Mouse (Mus musculus) left cerebral cortex, adult 9 months (tissue): Measurements from ENCODE around the gene Enpp4.

Source experiments
- DNase-seq, 2 experiments: peaks; one replicate each; pipeline ENCODE4 v3.0.0; 2022; ENCODE audit warnings: low spot score in 2 of 2

Enpp4 gene

GRCm38 (mm10) chr17:44105287-44106138 lies at the start of gene Enpp4:
Gene Enpp4 (minus strand): TSS chr17:44105809.
- peak; percentile 86 to 93 for DNase-seq

DNA sequence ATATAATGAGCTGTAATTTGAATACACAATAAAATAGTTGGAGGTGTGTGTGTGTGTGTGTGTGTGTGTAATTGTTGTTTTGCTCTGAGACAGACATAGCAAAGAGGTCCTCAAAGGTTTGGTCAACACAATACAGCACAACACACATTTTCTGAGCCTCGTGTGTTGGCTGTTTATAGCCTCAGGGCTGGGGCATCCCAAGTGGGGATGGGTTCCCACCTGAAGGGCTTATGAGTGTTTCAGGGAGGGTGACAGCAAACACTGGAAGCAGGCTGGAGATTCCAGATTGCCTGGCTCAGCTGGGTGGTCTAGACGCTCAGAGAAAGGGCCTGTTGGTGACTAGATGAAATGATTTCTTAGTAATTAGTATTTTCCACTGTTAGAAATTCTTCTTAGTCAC lies 49.6 kb upstream of the Enpp4 start:
- no peak for DNase-seq

DNA sequence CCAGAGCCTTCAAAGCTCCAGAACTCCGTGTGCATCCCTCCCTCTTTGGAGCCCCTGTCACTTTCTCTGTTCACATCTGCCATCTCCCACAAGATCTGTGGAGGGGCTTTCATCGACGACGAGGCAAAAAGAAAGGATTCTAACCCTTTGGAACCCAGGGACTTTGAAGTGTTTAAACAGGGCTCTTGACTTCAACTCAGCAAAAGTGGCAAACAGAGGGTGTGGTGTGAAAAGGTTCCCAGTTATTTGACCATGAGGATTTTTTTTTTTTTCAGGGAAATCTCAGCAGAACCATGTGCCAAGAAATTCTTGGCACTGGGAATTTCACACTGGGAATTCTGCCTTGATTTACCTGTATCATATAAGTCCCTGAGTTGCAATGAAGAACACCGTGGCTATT lies 48.3 kb upstream of the Enpp4 start:
- DNase-seq, result no peak

DNA sequence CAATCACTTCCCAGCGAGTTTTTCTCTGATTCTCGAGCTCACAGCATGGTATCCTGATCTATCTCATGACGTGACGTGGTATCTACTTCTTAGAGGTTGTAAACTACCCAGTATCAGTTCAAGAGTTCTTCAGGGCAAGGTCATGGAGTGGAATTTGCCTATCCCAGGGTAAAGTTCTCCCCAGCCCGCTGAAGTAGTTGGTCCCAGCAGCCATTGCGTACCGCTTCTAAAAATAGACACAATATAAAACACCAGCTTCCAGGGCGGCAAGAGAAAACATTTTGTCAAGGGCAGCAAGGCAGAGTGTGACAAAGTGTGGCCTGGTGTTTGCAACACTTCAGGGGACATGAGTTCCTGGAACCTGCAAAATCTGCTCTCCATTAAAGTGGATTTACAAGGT lies 46.3 kb upstream of the Enpp4 start:
- DNase-seq, result no peak

GRCm38 (mm10) chr17:44151130-44151529 lies 45.5 kb upstream of the Enpp4 start:
- DNase-seq, result no peak

DNA sequence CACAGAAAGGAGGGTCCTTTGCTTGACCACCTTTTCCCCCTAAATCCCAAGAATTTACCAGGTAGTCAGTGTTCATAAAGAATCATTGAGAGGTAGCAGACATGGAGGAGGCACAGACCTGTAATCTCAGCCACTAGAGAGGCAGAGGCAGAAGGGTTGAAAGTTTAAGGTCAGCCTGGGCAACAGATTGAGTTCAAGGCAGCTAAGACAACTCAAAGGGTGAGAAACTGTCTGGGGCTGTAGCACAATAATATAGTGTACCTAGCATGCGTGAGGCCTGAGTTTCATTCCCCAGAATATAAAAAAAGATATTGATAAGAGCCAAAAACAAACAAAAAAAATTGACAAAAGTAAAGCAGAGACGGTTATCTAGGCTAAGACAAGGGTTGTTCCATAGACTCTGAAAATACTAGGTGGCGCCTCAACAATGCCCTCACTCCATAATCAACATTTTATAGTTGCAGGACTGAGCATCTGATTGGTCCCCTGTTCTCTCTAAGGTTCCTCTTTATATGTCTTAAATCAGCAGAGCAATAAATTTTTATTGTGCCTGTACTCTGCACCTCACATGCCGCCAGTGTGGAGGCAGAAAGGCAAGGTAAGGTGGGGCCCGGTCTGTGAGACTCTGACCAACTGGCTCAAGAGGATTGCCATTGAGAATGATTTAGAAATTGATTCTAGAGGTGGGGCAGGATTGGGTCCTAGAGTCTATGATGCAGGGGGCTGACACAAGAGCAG lies 42.7 kb upstream of the Enpp4 start:
- no peak for DNase-seq

DNA sequence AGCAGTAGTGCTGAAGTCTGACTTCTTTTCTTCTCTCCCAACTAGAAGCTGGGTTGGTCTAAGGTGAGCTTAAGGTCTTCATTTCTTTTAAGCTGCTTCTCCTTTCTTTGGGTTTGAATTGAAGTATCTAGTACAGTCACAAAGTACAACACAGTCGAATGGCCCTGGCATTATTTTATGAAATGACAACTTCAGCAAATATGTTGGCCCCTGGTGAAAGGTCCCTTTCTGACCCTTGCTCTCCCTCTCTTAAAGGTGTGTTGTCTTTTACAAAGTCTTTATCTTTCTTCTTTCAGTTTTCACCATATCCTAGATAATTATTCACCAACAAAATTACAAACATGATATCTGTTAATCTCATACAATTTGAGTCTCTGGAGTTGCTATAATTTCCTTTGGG lies 40.2 kb upstream of the Enpp4 start:
- no peak for DNase-seq

DNA sequence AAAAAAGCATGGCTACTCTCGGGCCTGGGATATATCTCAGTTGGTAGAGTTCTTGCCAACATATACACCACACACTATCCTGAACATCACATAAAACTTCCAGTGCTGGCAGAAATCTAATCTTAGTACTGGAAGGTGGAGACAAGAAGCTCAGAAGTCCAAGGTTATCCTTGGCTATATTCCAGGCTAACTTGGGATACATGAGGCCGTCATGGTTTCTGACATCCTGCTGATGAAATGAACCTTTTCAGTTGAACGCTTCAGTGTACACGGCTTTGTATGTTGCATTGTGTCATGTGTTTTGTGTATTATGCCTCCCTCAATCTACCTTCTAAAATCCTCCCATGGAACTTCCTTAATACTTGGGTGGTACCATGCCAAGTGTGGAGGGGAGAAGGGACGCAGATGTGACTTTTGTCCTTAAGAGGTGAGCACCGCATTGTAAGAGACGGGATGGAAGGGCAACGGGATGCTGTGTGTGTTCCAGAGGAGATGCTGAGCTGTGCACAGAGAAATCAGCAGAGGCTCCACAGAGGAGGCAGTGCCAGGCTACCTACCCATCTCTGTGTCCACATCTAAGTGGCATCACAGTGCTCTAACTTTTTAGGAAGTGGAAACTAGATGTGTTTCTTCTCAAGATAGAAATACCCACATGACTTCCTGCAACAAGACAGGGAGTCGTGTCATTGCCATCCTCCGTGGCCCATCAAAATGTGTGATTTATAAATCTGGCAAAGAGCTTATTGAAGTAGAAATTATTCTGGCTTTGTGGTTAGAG lies 31.4 kb upstream of the Enpp4 start:
- no peak for DNase-seq

DNA sequence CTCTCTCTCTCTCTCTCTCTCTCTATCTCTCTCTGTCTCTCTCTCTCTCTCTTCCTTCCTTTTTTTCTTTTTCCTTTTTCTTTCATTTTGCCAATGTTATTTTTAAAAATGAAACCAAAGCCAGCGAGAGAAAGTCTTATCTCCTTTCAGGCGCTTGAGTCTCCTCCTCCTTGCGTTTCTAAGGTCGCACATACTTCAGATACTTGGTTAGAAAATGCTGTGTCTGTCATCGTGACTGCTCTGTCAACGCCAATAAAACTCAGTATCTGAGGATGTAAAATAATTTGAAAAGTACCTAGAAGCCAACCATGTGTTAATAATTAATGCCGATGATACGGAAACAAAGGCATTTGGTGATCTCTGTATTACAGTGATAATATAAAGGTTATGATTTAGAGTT lies 30.4 kb upstream of the Enpp4 start:
- DNase-seq, result no peak

DNA sequence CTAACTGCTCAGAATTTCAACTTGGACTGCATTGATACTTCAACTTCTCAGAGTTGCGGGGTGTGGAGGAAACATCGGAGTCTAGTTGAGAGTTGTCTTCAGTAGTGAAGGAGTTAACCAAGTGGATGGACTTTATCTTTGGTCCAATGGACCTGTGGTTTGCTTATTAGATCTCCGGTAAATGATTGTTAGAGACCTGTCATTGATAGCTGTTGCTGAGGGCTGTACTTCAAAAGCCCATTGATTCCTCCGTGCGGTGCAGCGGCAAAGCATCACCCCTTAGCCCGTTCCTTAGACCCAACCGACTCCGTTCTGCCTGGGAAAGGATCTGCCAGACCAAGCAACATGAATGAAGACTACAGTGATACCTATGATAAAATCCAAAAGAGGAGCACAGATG lies 28.9 kb upstream of the Enpp4 start:
- DNase-seq, result no peak

DNA sequence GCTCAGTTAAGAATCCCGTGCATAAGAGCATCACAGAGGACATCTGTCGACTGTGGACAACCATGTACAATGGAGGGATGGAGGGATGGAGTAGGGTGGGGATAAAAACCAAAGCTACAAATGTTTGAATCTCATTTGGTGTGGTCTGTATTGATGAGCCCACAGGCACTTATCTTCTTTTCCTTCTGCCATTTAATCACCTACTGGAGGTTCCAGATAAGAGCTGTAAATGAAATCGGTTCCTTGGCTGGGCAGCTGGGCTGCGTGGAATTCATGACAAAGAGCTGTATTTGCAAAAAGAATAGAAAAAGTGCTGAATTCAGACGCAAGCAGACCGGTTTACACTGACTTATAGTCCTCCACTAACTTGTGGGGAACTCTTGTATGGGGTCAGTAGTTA lies 28.5 kb upstream of the Enpp4 start:
- DNase-seq, result no peak

DNA sequence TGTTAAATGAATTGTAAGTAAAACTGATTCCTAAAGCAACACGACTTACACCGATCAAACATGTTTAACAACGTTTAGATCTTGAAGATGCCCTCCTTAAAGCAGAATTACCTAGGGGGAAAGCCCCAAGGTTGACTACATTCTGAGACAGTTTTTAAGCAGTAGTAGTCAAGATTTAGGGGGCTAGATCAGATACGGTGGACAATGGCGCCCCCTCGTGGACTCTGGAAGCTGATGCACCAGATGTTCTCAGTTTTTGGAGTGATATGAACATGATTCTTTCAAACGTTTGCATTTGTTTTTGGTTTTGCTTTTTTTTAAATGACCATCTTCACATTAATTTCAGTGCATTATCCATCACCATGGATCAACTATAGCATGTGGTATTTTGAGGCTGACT lies 24.8 kb upstream of the Enpp4 start:
- peak in 1 of 2 experiments; percentile 72 for DNase-seq

- DNase-seq, result no peak
Observed at GRCm38 (mm10) chr17:44129092-44129750, 23.6 kb upstream of the Enpp4 start.

- DNase-seq, result no peak
Observed at GRCm38 (mm10) chr17:44121366-44122100, 15.9 kb upstream of the Enpp4 start.

GRCm38 (mm10) chr17:44118231-44118630 lies 12.6 kb upstream of the Enpp4 start:
- DNase-seq, result no peak

- DNase-seq, result no peak
Observed at GRCm38 (mm10) chr17:44117721-44118120, 12.1 kb upstream of the Enpp4 start.

- no peak for DNase-seq
Observed at GRCm38 (mm10) chr17:44116584-44116983, 11.0 kb upstream of the Enpp4 start.

DNA sequence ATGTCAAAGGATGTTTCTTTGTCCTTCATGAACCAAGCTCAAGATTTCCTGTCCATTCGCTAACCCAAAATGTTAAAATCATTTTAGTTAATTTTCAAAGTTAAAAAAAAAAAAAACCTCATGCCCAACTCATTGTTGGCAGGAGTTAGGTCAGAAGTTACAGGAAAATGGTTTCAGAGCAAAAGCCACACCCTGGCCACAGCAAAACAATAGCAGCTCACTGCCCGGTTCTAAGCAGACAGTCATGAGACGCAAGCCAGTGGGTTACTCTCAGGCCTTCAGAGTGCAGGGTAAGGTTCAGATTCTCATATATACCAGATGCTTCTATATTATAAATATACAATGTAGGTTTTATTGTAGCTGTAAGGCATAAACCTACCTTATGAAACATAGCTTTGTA lies 2.7 kb upstream of the Enpp4 start:
- no peak for DNase-seq

GRCm38 (mm10) chr17:44101961-44102360 lies 3.6 kb downstream of the Enpp4 start:
- no peak for DNase-seq

GRCm38 (mm10) chr17:44100906-44101305 lies 4.7 kb downstream of the Enpp4 start:
- no peak for DNase-seq

GRCm38 (mm10) chr17:44100486-44100885 lies 5.1 kb downstream of the Enpp4 start:
- no peak for DNase-seq
